Mouse (Mus musculus): ENCODE data around the gene Lemd2. TPM values are rescaled to one million over a fixed set of nuclear protein-coding genes. Genes with fewer than 3 reads are reported as not detected.

Gene Lemd2
- total and polyA plus RNA-seq, 3 experiments, result 46.8 to 59.7 TPM; not detected in 1

GRCm38 (mm10) chr17:27249073-27249472, 44.8 kb upstream of the Lemd2 start:
- H3K4me1 ChIP-seq (ENCODE audit: control insufficient read depth in 1 of 2, insufficient read depth in 2 of 2, low read length in 2 of 2), result no peaks in the 10 kb centered on the region
- TF ChIP-seq GATA1 (IDR thresholded peaks at IDR 0.05; ENCODE audit: low read depth, low read length), result no peak
- no peak for TF ChIP-seq MAZ (IDR thresholded peaks at IDR 0.05; ENCODE audit: low read depth, low read length)
- TF ChIP-seq POLR2A (IDR thresholded peaks at IDR 0.05; ENCODE audit: control insufficient read depth in 1 of 2, insufficient read depth in 1 of 2, low read depth in 1 of 2, low read length in 2 of 2, poor library complexity in 1 of 2), result no peak
- no peak for TF ChIP-seq NRF1 (IDR thresholded peaks at IDR 0.05; ENCODE audit: insufficient read depth, low read depth, low read length, poor library complexity, severe bottlenecking)
- no peak for TF ChIP-seq MEF2A (IDR thresholded peaks at IDR 0.05; ENCODE audit: extremely low read depth, insufficient replicate concordance, low read depth, low read length, poor library complexity, severe bottlenecking)
- no peak for TF ChIP-seq SMC3 (IDR thresholded peaks at IDR 0.05; ENCODE audit: low read depth, low read length)
- TF ChIP-seq GABPA (IDR thresholded peaks at IDR 0.05; ENCODE audit: low read depth, low read length), result no peak
- no peak for TF ChIP-seq RCOR1 (IDR thresholded peaks at IDR 0.05; ENCODE audit: low read depth, low read length)
- no peak for TF ChIP-seq NELFE (IDR thresholded peaks at IDR 0.05; ENCODE audit: low read depth, low read length)
- no peak for TF ChIP-seq JUND (IDR thresholded peaks at IDR 0.05; ENCODE audit: low read depth, low read length)
- no peaks in the 10 kb centered on the region for H3K27me3 ChIP-seq (ENCODE audit: control insufficient read depth in 1 of 2, insufficient read depth in 2 of 2, low read length in 2 of 2)
- no peaks in the 10 kb centered on the region for H3K79me2 ChIP-seq (ENCODE audit: control insufficient read depth, insufficient read depth, low read length, poor library complexity)
- H3K9ac ChIP-seq (ENCODE audit: control insufficient read depth, low read depth, low read length, poor library complexity, severe bottlenecking), result no peak overlapping the region
- H3K36me3 ChIP-seq (ENCODE audit: control insufficient read depth in 1 of 2, insufficient read depth in 2 of 2, low read length in 2 of 2), result no peaks in the 10 kb centered on the region
- no peak for DNase-seq (ENCODE audit: low read depth, low spot score)
- H3K4me3 ChIP-seq (ENCODE audit: control insufficient read depth in 1 of 2, insufficient read depth in 1 of 2, low read depth in 2 of 2, low read length in 2 of 2), result no peak overlapping the region
- H3K9me3 ChIP-seq (replicated peaks; ENCODE audit: insufficient read depth, low read length), result no peaks in the 10 kb centered on the region
- H3K27ac ChIP-seq (ENCODE audit: control insufficient read depth, low read depth, low read length), result no peak overlapping the region

- Histone ChIP-seq H3K27me3 (ENCODE audit: control insufficient read depth in 1 of 2, insufficient read depth in 2 of 2, low read length in 2 of 2) (no peaks in the 10 kb centered on the region), H3K9me3 (replicated peaks; ENCODE audit: insufficient read depth, low read length) (no peaks in the 10 kb centered on the region)
- TF ChIP-seq MAX (IDR thresholded peaks at IDR 0.05; ENCODE audit: low read length), result no peak
- TF ChIP-seq ELF1 (IDR thresholded peaks at IDR 0.05; ENCODE audit: low read depth, low read length), result no peak
- no peak for TF ChIP-seq USF1 (IDR thresholded peaks at IDR 0.05; ENCODE audit: low read depth, low read length)
- no peak for TF ChIP-seq GABPA (IDR thresholded peaks at IDR 0.05; ENCODE audit: low read depth, low read length)
- no peak for TF ChIP-seq NRF1 (IDR thresholded peaks at IDR 0.05; ENCODE audit: insufficient read depth, low read depth, low read length, poor library complexity, severe bottlenecking)
- no peak for TF ChIP-seq SIN3A (IDR thresholded peaks at IDR 0.05; ENCODE audit: low read length)
- TF ChIP-seq CTCF (IDR thresholded peaks at IDR 0.05 in 2 of 3, conservative IDR thresholded peaks at IDR 0.05 in 1 of 3; ENCODE audit: control insufficient read depth in 1 of 3, insufficient read depth in 1 of 3, low read depth in 2 of 3, low read length in 3 of 3, poor library complexity in 1 of 3, severe bottlenecking in 1 of 3), result no peak
- TF ChIP-seq ZNF384 (IDR thresholded peaks at IDR 0.05; ENCODE audit: low read depth, low read length), result no peak
- TF ChIP-seq MAFK (IDR thresholded peaks at IDR 0.05; ENCODE audit: borderline replicate concordance, low read depth, low read length), result no peak
- TF ChIP-seq NELFE (IDR thresholded peaks at IDR 0.05; ENCODE audit: low read depth, low read length), result no peak
- TF ChIP-seq CHD1 (IDR thresholded peaks at IDR 0.05; ENCODE audit: low read depth, low read length), result no peak
- no peak for TF ChIP-seq POLR2AphosphoS5 (IDR thresholded peaks at IDR 0.05; ENCODE audit: borderline replicate concordance, low read depth, low read length)
- TF ChIP-seq USF2 (IDR thresholded peaks at IDR 0.05; ENCODE audit: borderline replicate concordance in 1 of 2, insufficient read depth in 1 of 2, low read depth in 1 of 2, low read length in 2 of 2), result no peak
- no peak for TF ChIP-seq ZKSCAN1 (IDR thresholded peaks at IDR 0.05; ENCODE audit: low read depth, low read length)
These were observed 43.6 kb upstream of the Lemd2 start for GRCm38 (mm10) chr17:27247680-27248386.

More at GRCm38 (mm10) chr17:27247680-27248386, 43.6 kb upstream of the Lemd2 start:
- H3K27ac ChIP-seq (ENCODE audit: control insufficient read depth, low read depth, low read length), result no peak overlapping the region
- no peak overlapping the region for H3K4me3 ChIP-seq (ENCODE audit: control insufficient read depth in 1 of 2, insufficient read depth in 1 of 2, low read depth in 2 of 2, low read length in 2 of 2)
- no peaks in the 10 kb centered on the region for H3K4me1 ChIP-seq (ENCODE audit: control insufficient read depth in 1 of 2, insufficient read depth in 2 of 2, low read length in 2 of 2)
- no peaks in the 10 kb centered on the region for H3K36me3 ChIP-seq (ENCODE audit: control insufficient read depth in 1 of 2, insufficient read depth in 2 of 2, low read length in 2 of 2)
- H3K9ac ChIP-seq (ENCODE audit: control insufficient read depth, low read depth, low read length, poor library complexity, severe bottlenecking), result no peak overlapping the region
- DNase-seq (ENCODE audit: low read depth, low spot score), result no peak
- H3K79me2 ChIP-seq (ENCODE audit: control insufficient read depth, insufficient read depth, low read length, poor library complexity), result no peaks in the 10 kb centered on the region
